In genomic region chr11:88526711-88527110, GRCm38 (mm10) we compare ENCODE assay signal across 13 mouse cellular contexts.
DNase-seq lines count a peak whose midpoint lies in the region; ATAC-seq and TF ChIP-seq lines count a peak whose summit lies in the region.
"Had no signal": no experiment of that assay in that cellular context is flagged by ENCODE, and none has a peak within 500 bp of the region (broad histone marks: within the 10 kb centered on the region; RNA-seq: fewer than 3 reads in every experiment).

No protein-coding gene starts in this region.

- no peak for DNase-seq in heart, postnatal 0 days (ENCODE audit: low spot score)
- DNase-seq in heart, postnatal 36 days, result no peak
- peak; percentile 59 for DNase-seq in R1 (ENCODE audit: low read depth, low spot score)
- DNase-seq in forebrain, postnatal 0 days, result no peak
- no peak for DNase-seq in frontal cortex, adult 2 months (ENCODE audit: extremely low spot score in 1 of 2, low spot score in 1 of 2)
- DNase-seq in cerebellum, adult 9-11 months, result no peak
- no peak for DNase-seq in left cerebral cortex, adult 11 months (ENCODE audit: low spot score)
- DNase-seq: kidney, postnatal 10 days; left cerebral cortex, postnatal 4 days; lung, postnatal 14 days; right cerebral cortex, adult 18-20 months; thymus, adult 2 months had no signal

- ATAC-seq in heart, postnatal 0 days (ENCODE audit: insufficient read depth, low read depth), result no peak
- ATAC-seq in forebrain, postnatal 0 days, result peak; percentile 36; the same call in 1 of the 2 replicates
- no peak for ATAC-seq in midbrain, embryonic 16.5 days

- H3K27me3 ChIP-seq in heart, postnatal 0 days (ENCODE audit: control insufficient read depth, insufficient read depth, low read length), result no peaks in the 10 kb centered on the region
- H3K27me3 ChIP-seq in forebrain, postnatal 0 days (ENCODE audit: insufficient read depth, low read length), result no peaks in the 10 kb centered on the region
- no peaks in the 10 kb centered on the region for H3K27me3 ChIP-seq in midbrain, embryonic 16.5 days (ENCODE audit: control insufficient read depth, insufficient read depth, low read depth, low read length)

- peaks cover 74% of the 10 kb centered on the region for H3K4me1 ChIP-seq in heart, postnatal 0 days (ENCODE audit: control insufficient read depth, insufficient read depth)
- H3K4me1 ChIP-seq in forebrain, postnatal 0 days (ENCODE audit: insufficient read depth), result peaks cover 10% of the 10 kb centered on the region; the same call in 1 of the 2 replicates
- peaks cover 61% of the 10 kb centered on the region for H3K4me1 ChIP-seq in midbrain, embryonic 16.5 days (ENCODE audit: control insufficient read depth, insufficient read depth, low read length)

- TF ChIP-seq CTCF in heart, postnatal 0 days (IDR thresholded peaks at IDR 0.05; ENCODE audit: low read depth), result no peak
- TF ChIP-seq CTCF in forebrain, postnatal 0 days (IDR thresholded peaks at IDR 0.05; ENCODE audit: low read depth), result no peak

- intact Hi-C loops in heart, postnatal 36 days (cut with DNase I), result no loop called here

- peak overlapping the region; percentile 94; the same call in 1 of the 2 replicates for H3K27ac ChIP-seq in heart, postnatal 0 days (ENCODE audit: low read depth)
- H3K27ac ChIP-seq in forebrain, postnatal 0 days (ENCODE audit: low read depth, low read length), result no peak overlapping the region
- H3K27ac ChIP-seq in midbrain, embryonic 16.5 days (ENCODE audit: low read length), result peak overlapping the region; percentile 44

- H3K36me3 ChIP-seq in heart, postnatal 0 days (replicated peaks; ENCODE audit: control insufficient read depth, insufficient read depth, low read length), result no peaks in the 10 kb centered on the region
- H3K36me3 ChIP-seq in forebrain, postnatal 0 days (ENCODE audit: insufficient read depth), result no peaks in the 10 kb centered on the region
- no peaks in the 10 kb centered on the region for H3K36me3 ChIP-seq in midbrain, embryonic 16.5 days (ENCODE audit: control insufficient read depth, insufficient read depth, low read length)

- no peak overlapping the region for H3K4me3 ChIP-seq in heart, postnatal 0 days (ENCODE audit: low read depth, low read length)
- H3K4me3 ChIP-seq in forebrain, postnatal 0 days (ENCODE audit: low read depth, low read length), result no peak overlapping the region
- no peak overlapping the region for H3K4me3 ChIP-seq in midbrain, embryonic 16.5 days (ENCODE audit: low read depth, low read length)

- 22% methylated on average over 7 of the region's 7 CpGs for WGBS in heart, postnatal 0 days
- WGBS in forebrain, postnatal 0 days, result 7% methylated on average over 7 of the region's 7 CpGs
- WGBS in midbrain, embryonic 16.5 days, result 2% methylated on average over 7 of the region's 7 CpGs

- TF ChIP-seq EP300 in heart, postnatal 0 days (IDR thresholded peaks at IDR 0.05; ENCODE audit: low read depth), result no peak

- H3K9ac ChIP-seq in heart, postnatal 0 days (replicated peaks; ENCODE audit: low read depth, low read length), result no peak overlapping the region
- no peak overlapping the region for H3K9ac ChIP-seq in forebrain, postnatal 0 days
- H3K9ac ChIP-seq in midbrain, embryonic 16.5 days (ENCODE audit: low read depth, low read length), result peak overlapping the region; percentile 42

- no peaks in the 10 kb centered on the region for H3K9me3 ChIP-seq in heart, postnatal 0 days (replicated peaks; ENCODE audit: control insufficient read depth, low read length)
- no peaks in the 10 kb centered on the region for H3K9me3 ChIP-seq in forebrain, postnatal 0 days (ENCODE audit: low read length)
- no peaks in the 10 kb centered on the region for H3K9me3 ChIP-seq in midbrain, embryonic 16.5 days (replicated peaks; ENCODE audit: control insufficient read depth, low read length, poor library complexity, severe bottlenecking)

- no peak overlapping the region for H3K4me2 ChIP-seq in heart, postnatal 0 days (ENCODE audit: low read depth, low read length)
- H3K4me2 ChIP-seq in forebrain, postnatal 0 days (ENCODE audit: low read depth), result no peak overlapping the region
- H3K4me2 ChIP-seq in midbrain, embryonic 16.5 days (ENCODE audit: low read length), result no peak overlapping the region
